Mouse (Mus musculus): ENCODE measurements at regions not wholly inside any gene's neighbourhood (a gene's known extent, or its start where the extent isn't known, plus 50 kb on each side); places are given as distances from the start of the nearest gene placed in this dataset.

DNA sequence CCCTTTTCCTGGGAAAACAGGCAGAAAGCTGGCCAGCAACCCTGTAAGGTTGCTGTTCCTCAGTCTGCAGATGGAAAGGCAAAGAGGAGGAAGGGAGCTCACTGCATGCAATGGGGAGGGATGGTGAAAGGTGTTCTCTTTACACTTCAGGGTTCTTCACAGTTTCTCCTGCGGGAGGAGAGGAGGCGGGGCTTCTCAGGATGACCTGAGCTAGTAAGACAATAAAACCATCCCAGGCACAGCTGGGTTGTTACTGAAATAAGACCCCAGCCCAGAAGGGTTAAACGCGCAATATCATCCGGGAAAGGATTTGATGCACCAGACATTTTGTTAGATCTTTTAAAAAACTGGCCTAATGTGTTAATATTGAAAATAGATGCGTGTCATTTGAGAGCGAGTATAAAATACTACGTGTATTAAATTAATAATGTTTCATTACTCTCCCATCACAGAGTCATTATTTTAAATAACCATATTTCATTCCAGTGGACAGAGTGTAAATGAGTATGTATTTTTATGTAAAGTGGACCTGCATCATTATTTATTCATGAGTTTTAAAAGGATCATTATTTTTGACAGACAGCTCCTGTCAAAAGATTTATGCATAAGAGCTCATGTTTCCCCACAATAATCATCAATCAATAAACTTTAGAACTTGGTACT lies 409.8 kb downstream of the Rnd3 start:
- H3K4me1 ChIP-seq (replicated peaks; ENCODE audit: control insufficient read depth, insufficient read depth, low read length) = no peaks in the 10 kb centered on the region
- no peak overlapping the region for H3K9ac ChIP-seq (ENCODE audit: low read depth, low read length)
- no peaks in the 10 kb centered on the region for H3K9me3 ChIP-seq (ENCODE audit: control insufficient read depth)
- no peak overlapping the region for H3K27ac ChIP-seq (ENCODE audit: low read depth, low read length)
- H3K36me3 ChIP-seq (ENCODE audit: control insufficient read depth, insufficient read depth) = no peaks in the 10 kb centered on the region
- 67% methylated on average over 8 of the region's 8 CpGs for WGBS
- no peak overlapping the region for H3K4me2 ChIP-seq (replicated peaks; ENCODE audit: low read depth)
- no peak overlapping the region for H3K4me3 ChIP-seq (ENCODE audit: low read depth, low read length)
- H3K27me3 ChIP-seq (replicated peaks; ENCODE audit: control insufficient read depth, insufficient read depth, low read length) = no peaks in the 10 kb centered on the region
- no peak for TF ChIP-seq CTCF (IDR thresholded peaks at IDR 0.05; ENCODE audit: low read depth)
- ATAC-seq = no peak

- ATAC-seq = no peak
- no peaks in the 10 kb centered on the region for H3K27me3 ChIP-seq (replicated peaks; ENCODE audit: control insufficient read depth, insufficient read depth, low read length)
- no peaks in the 10 kb centered on the region for H3K36me3 ChIP-seq (ENCODE audit: control insufficient read depth, insufficient read depth)
- H3K9me3 ChIP-seq (ENCODE audit: control insufficient read depth) = no peaks in the 10 kb centered on the region
- no peak overlapping the region for H3K27ac ChIP-seq (ENCODE audit: low read depth, low read length)
- H3K9ac ChIP-seq (ENCODE audit: low read depth, low read length) = no peak overlapping the region
- no peaks in the 10 kb centered on the region for H3K4me1 ChIP-seq (replicated peaks; ENCODE audit: control insufficient read depth, insufficient read depth, low read length)
- H3K4me2 ChIP-seq (replicated peaks; ENCODE audit: low read depth) = no peak overlapping the region
- no peak overlapping the region for H3K4me3 ChIP-seq (ENCODE audit: low read depth, low read length)
- WGBS = 94% methylated on average over 9 of the region's 9 CpGs
- TF ChIP-seq CTCF (IDR thresholded peaks at IDR 0.05; ENCODE audit: low read depth) = no peak
Observed at GRCm38 (mm10) chr2:50737706-50738105, 411.2 kb downstream of the Rnd3 start.

GRCm38 (mm10) chr2:50735029-50735428 lies 413.9 kb downstream of the Rnd3 start:
- Histone ChIP-seq H3K9me3 (ENCODE audit: control insufficient read depth) (no peaks in the 10 kb centered on the region), H3K27me3 (replicated peaks; ENCODE audit: control insufficient read depth, insufficient read depth, low read length) (no peaks in the 10 kb centered on the region), H3K27ac (ENCODE audit: low read depth, low read length) (no peak overlapping the region), H3K4me1 (replicated peaks; ENCODE audit: control insufficient read depth, insufficient read depth, low read length) (no peaks in the 10 kb centered on the region), H3K36me3 (ENCODE audit: control insufficient read depth, insufficient read depth) (no peaks in the 10 kb centered on the region), H3K4me2 (replicated peaks; ENCODE audit: low read depth) (no peak overlapping the region), H3K4me3 (ENCODE audit: low read depth, low read length) (no peak overlapping the region), H3K9ac (ENCODE audit: low read depth, low read length) (no peak overlapping the region)
- TF ChIP-seq CTCF (IDR thresholded peaks at IDR 0.05; ENCODE audit: low read depth) = no peak
- 77% methylated on average over 11 of the region's 11 CpGs for WGBS
- ATAC-seq = no peak

GRCm38 (mm10) chr2:50706652-50707051 lies 410.1 kb upstream of the Mmadhc start:
- no peak for ATAC-seq
- no peaks in the 10 kb centered on the region for H3K9me3 ChIP-seq (ENCODE audit: control insufficient read depth)
- TF ChIP-seq CTCF (IDR thresholded peaks at IDR 0.05; ENCODE audit: low read depth) = no peak
- H3K4me3 ChIP-seq (ENCODE audit: low read depth, low read length) = no peak overlapping the region
- H3K27me3 ChIP-seq (replicated peaks; ENCODE audit: control insufficient read depth, insufficient read depth, low read length) = no peaks in the 10 kb centered on the region
- no peaks in the 10 kb centered on the region for H3K4me1 ChIP-seq (replicated peaks; ENCODE audit: control insufficient read depth, insufficient read depth, low read length)
- H3K27ac ChIP-seq (ENCODE audit: low read depth, low read length) = no peak overlapping the region
- no peak overlapping the region for H3K9ac ChIP-seq (ENCODE audit: low read depth, low read length)
- H3K4me2 ChIP-seq (replicated peaks; ENCODE audit: low read depth) = no peak overlapping the region
- 57% methylated on average over 3 of the region's 3 CpGs for WGBS
- no peaks in the 10 kb centered on the region for H3K36me3 ChIP-seq (ENCODE audit: control insufficient read depth, insufficient read depth)

- Histone ChIP-seq H3K27ac (ENCODE audit: low read depth, low read length) (no peak overlapping the region), H3K4me1 (replicated peaks; ENCODE audit: control insufficient read depth, insufficient read depth, low read length) (no peaks in the 10 kb centered on the region), H3K4me3 (ENCODE audit: low read depth, low read length) (no peak overlapping the region), H3K27me3 (replicated peaks; ENCODE audit: control insufficient read depth, insufficient read depth, low read length) (no peaks in the 10 kb centered on the region), H3K36me3 (ENCODE audit: control insufficient read depth, insufficient read depth) (no peaks in the 10 kb centered on the region), H3K9me3 (ENCODE audit: control insufficient read depth) (no peaks in the 10 kb centered on the region), H3K9ac (ENCODE audit: low read depth, low read length) (no peak overlapping the region), H3K4me2 (replicated peaks; ENCODE audit: low read depth) (no peak overlapping the region)
- no peak for ATAC-seq
- TF ChIP-seq CTCF (IDR thresholded peaks at IDR 0.05; ENCODE audit: low read depth) = no peak
- 38% methylated on average over 3 of the region's 3 CpGs for WGBS
Observed at GRCm38 (mm10) chr2:50704297-50704696, 407.7 kb upstream of the Mmadhc start.

DNA sequence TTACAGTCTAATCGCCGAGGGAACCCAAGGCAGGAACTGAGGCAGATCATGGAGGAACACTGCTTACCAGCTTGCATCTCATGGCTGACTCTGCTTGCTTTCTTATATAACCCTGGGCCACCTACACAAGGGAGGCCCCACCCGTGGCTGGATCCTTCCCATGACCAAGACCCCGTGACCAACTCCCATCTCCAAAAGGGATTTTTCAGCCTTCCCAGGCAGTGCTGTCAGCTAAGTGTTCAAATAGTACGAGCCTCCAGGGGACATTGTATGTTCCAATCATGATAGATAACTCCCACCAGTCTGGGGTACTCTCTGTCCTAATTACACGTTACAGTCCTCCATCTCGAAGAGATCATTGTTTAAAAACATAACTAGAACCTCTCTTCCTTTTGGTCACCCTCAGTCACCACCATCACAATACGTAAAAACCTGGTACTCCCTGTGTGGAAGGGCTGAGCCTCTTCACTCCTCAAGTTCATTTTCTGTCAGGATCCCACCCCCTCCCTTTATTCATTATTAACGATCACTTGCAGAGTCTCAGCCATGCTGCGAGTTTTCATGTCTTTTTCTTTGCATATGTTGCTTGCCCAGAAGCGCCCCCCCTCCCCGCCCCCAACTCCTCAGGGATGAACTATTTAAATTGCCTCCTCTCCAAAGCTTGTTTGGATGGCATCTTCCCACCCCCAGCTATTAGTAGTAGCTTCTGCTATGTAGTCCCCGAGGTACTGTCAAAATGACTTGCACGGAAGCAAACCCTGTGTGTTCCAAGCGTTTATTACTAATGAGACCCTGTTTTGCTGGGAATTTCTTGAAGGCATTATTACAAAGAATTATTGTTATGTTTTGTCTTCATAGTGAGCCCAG lies 406.2 kb upstream of the Mmadhc start:
- H3K4me3 ChIP-seq (ENCODE audit: low read depth, low read length) = no peak overlapping the region
- no peak for ATAC-seq
- no peaks in the 10 kb centered on the region for H3K27me3 ChIP-seq (replicated peaks; ENCODE audit: control insufficient read depth, insufficient read depth, low read length)

More for the DNA sequence above, 406.2 kb upstream of the Mmadhc start:
- Histone ChIP-seq H3K9ac (ENCODE audit: low read depth, low read length) (no peak overlapping the region), H3K36me3 (ENCODE audit: control insufficient read depth, insufficient read depth) (no peaks in the 10 kb centered on the region), H3K27ac (ENCODE audit: low read depth, low read length) (no peak overlapping the region), H3K4me1 (replicated peaks; ENCODE audit: control insufficient read depth, insufficient read depth, low read length) (no peaks in the 10 kb centered on the region), H3K4me2 (replicated peaks; ENCODE audit: low read depth) (no peak overlapping the region), H3K9me3 (ENCODE audit: control insufficient read depth) (no peaks in the 10 kb centered on the region)
- no peak for TF ChIP-seq CTCF (IDR thresholded peaks at IDR 0.05; ENCODE audit: low read depth)
- 83% methylated on average over 15 of the region's 15 CpGs for WGBS
